Mouse (Mus musculus) 3T3-L1 (cell line): ENCODE measurements at regions not wholly inside any gene's neighbourhood (a gene's known extent, or its start where the extent isn't known, plus 50 kb on each side); places are given as distances from the start of the nearest gene placed in this dataset.
A peak's percentile ranks its signal among the peaks of the same experiment; 100 is the strongest.

Source experiments
- DNase-seq: peaks from one replicate; pipeline ENCODE4 v3.0.0-alpha.2; 2015; ENCODE audit warnings: low read depth, low spot score

DNA sequence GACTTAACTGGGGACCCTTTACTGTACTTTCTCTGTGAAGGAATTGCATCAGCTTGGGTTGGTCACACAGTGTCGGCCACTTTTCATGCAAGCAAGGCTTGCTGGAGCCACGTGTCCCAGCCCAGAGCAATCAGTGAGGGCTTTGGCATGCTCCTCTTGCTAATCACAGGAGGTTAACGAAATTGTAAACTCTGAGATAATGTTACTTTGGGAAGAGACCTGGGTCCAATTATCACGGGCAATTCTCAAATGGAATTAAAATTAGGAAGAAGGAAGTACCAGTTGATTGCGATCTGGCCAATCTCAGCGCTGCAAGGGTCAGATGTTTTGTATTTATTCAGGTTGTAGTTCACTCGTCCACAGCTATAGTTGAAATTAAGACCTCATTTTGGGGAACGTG is 153.2 kb downstream of the Dusp6 start:
- no peak for DNase-seq

DNA sequence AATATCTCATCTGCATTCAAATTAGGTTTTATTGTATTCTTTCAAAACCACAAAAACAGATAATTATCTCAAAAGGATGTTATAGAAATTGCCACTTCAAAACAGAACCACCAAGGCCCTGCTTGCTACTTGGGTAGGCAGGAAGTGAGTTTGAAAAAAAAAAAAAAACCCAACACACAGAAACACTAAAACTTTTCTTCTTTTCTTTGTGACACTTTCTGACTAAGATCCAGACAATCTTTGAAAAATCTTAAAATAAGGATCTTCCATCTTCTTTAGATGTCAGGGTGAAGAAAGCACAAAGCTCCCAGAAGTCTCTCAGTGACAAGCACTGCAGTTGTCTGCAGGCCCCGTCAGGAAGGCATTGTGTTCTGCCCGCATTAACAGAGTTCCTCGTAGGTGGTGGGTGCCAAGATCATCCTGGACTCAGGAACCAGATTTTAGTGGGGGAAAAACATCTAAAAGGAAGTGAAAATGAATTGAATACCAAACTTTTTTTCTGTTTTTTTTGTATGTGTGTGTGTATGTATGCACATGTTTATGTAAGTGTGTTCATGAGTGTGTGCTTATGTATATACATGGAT is 154.0 kb downstream of the Dusp6 start:
- no peak for DNase-seq

DNA sequence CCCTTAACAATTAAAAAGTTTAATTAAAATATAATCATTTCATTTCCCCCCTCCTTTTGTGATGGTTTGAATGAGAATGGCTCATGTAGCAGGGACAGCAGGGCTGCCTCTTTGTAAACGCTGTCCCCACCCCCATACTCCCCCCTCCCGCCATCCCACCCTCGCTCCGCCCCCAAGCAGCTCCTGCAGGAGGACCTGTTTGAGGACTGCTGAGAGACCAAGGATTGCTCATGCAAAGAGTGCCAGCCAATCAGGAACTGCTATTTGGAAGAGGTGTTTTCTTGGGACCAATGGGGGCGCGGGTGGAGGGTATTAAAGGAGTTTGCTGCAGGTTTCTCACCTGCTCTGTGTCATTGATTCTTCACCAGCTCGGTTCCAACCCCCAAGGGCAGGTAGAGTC is 154.6 kb downstream of the Dusp6 start:
- no peak for DNase-seq

DNA sequence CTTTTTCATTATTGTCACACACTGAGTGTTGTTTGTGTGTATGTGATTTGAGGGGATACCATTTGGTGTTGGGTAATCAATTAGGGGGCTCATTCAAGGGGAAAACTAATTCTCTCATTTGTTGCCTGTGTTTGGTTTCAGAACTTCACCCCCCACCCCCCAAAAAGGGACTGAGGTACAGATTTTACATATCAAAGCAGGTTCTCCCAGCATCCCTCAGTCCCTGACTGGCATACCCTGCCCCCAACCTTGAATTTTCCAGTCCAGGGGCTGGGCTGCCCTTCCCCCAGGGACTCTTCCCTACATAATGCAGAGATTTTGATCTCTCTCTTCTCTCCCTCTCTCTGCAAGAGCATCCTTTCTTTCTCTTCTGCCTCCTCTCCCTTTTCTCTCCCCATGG is 155.5 kb downstream of the Dusp6 start:
- no peak for DNase-seq

DNA sequence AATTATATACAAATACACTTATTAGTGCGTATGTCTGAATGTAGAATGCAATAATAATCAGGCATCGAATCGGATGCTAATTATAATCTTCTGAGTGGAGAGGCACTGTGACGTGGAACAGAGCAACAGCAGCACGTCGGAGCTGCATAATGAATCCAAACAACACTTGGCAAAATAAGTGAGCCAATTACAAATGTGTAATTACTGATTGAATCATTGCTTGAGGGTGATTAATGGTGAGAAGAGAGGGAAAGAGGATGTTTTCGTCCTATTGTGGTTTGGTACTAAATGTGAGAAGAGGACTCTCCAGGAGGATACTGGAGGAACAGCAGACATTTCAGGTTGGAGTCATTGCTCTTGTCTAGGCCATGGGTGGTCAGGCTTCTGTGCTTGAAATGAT is 156.5 kb downstream of the Dusp6 start:
- no peak for DNase-seq

DNA sequence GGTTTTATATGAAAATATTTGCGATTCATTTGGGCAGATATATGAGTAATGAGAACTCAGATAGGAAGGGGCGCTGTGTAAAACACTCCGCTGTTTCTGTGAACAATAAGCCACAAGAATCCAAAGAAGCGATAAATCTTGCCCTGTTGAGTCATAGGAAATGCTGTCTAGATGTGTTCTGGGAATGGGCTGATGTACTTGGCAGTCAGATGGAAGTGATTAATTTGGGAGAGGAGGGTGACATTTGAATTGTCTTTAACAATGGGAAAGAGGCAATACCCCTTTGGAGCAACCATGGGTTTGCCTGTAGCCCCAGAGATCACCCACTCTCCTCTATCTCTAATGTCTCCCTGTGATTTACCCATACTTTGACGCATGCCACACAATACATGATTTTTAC is 160.4 kb downstream of the Dusp6 start:
- DNase-seq, result peak; percentile 96

DNA sequence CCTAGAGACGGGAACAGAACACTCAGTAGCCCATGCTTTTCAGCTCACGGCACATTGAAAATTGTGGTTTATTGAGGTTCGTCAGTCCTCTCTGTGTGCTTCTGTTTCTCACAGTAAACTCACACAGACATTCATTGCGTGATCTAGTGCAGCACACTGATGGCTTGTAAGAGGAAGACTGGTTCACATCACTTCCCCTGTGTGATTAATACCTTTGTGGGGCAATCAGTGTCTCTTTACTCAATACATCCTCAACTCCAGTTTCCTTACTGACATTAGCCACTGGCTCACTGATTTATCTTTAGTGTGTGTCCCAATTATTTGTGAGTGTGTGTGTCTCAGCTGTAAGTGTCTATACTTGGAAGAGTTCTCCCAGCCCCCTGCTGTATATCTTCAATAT is 162.2 kb downstream of the Dusp6 start:
- DNase-seq, result no peak

DNA sequence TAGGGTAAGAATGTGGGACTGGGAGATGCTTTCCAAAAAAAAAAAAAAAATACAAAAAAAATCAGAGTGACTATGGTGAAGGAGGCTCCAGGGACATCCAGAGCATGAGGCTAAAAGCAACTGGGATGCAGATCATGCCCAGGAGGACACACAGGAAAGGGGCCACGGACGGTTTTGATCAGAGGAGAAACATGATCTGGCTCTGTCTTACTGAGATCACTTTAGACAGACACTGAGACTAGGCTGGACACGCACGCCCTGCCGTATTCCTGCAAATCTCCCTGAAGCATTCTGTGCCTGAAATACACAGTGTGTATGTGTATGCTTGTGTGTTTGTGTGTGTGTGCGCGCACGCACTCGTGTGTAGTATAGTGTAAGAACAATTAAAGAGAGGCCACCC is 167.1 kb downstream of the Dusp6 start:
- DNase-seq, result no peak

DNA sequence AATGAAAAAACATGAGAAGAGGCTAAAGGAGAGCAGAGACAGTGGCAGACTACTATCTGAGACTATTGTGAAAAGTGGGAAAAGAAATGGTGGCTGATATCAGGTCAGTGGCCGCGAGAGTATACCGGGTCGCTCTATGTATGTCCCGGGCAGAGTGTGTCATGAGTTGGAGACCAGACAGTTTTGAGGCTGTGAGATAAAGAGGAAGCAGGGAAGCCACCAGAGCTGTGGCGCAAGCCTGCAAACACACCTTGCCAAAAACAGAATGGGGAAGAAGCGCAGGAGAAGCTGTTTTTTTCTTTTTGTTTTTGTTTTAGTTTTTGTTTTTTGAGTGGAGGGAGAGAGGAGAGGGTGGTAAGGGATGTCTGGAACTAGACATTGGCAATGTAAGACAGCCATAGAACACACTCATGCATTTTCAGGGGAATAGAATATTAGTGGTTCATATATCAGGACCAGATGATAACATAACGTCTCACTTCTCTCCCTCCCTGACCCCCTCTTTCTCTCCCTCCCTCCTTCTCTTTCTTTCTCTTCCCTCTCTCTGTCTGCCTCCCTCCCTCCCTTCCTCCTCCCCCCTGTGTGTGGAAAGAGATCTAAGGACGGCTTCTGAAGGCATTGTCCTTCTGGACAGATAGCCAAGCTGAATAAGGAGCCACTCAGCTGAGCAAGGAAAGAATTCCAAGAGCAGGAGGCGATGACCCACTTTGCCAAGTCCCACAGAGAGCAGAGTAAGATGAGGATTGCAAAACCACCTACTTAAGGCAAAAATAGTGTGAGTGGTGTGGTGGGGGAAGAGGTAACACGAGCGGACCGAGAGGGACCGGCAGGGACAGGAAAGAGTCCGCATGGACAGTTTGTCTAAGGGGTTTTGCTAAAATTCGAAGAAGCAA is 167.9 kb downstream of the Dusp6 start:
- no peak for DNase-seq

DNA sequence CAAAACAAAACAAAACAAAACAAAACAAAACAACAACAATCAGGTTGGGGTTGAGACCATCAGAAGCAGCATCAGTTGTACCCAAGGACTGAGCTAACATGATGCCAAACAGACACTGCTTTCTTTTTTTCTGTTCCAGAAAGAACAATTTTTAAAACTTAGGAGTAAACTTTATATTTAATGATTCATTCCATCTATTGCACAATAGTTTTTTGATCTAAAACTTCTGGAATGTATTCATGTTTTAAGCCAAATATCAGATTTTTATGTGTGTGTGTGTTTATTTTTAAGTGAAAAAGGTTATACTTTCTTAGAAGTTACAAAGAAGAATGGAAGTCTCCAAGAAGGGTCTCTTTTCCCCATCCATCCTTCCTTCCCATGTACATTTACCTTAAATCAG is 174.0 kb downstream of the Dusp6 start:
- DNase-seq, result peak; percentile 15

DNA sequence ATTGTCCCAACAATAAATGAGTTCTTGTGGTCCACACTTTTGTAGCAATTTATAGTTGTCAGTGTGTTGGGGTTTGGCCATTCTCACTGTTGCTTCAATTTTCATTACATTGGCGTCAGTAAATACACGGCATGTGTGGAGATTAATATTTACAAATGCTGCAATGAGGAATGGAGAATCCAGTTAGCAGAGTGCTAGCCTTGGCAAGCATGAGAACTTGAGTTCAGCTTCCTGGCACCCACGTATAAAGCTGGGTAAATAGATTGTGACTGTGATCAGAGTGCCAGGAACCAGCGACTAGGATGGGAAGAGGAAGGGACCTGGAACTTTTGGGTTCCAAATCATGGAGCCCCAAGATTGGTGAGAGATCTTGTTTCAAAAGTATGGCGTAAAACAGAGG is 177.1 kb downstream of the Dusp6 start:
- DNase-seq, result no peak

DNA sequence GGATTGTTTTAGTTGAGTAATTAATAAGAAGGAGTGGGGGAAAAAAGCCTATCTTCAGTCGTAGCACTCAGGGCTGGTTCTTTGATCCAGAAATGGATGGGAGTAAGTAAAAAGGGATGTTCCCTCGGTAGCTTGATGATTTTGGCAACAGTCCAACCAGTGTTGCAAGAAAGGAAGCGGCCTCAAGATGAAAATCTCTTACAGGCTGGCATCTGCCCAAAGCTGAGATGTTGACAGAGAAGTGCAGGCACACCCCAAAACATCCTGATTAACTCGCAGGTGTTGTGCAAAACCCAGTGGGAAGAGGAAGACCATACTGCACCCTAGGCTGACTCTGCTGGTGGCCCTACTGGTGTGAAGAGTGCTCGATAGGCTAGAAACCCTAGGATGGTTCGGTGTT is 178.0 kb downstream of the Dusp6 start:
- DNase-seq, result peak; percentile 53

DNA sequence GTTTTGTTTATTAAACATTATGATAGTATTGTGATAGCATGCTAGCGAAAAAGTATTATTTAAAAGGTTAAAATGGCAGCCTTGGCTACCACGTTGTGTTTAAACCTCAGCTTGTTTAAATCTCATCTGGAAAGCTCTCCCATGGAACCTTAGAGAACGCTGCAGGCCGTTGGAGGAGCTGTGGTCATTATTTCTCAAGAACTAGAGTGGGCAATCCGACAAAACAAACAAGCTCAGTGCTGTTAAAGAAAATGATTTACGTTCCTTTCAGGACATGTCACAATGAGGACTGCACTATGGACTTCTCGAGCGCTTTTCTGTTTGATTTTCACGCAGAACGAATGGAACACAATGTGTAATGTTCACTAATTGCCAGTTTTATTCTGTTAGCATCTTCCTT is 178.9 kb downstream of the Dusp6 start:
- DNase-seq, result peak; percentile 67

DNA sequence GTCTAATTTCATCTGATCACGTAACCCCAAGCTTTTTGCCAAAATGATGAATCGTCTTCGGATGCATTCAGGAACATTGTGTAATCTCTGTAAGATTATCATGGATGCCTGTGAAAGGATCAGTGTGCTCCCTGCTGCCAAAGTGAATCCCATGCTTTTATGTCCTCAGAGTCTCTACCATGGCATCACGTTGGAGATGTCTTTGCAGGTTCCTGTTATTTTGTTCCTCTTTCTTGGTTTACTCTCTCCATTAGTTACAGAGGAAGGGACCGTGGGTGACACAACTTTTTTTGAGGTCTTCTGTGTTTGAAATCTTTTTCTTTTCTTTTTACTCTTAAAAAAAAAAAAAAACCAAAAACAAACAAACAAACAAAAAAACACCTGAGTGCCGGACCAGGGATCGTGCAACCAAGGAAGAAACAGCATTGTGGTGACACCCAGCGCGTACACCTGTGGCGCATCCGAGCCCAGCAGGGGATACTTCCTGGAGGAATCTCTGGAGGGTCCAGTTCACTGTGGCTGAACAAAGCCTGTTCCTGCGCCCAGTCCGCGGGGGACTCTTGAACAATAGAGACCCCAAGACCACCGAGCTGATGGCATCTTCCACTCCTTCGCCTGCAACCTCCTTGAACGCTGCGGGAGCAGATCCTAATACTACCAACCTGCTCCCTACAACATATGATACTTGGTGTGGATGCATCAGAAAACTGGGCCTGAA is 180.6 kb downstream of the Dusp6 start:
- DNase-seq, result no peak

DNA sequence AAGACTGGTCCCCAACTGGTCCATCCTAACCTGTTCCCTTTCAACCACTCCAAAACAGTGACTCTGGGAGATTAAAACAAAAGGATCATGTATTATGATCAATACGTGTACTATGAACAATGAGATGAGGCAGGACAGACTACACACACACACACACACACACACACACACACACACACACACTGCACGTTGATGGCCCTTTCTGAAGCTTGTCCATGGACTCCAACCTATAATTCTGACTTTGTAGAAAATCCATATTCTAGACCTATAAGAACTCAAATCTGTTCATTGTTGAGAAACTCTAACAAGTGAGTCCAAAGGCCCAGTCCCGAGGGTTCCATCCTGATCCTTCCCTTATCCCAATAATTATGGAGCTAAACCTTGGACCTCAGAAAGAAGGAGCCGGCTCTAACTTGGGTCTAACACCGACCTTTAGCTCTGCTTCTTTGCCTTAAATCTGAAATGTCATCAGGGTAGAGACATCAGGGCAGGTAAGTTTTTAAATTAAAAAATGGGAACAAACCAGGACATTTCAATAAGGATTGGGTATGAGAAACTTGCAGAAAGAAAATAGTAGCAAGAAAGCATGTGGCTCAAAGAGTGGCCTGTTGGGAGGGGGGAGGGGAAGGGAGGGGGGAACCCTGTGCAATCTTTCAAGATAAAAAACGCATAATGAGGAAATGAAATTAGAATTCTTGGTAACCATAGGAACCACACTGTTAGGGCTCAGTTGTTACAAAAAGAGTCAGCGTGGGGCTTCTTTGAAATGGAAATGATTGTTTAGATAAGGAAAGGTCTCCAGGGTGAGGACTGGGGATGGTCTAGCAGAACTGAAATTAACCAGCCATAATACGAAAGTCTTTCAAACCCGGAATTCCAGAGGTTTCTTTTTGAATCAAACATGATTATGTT is 187.9 kb downstream of the Dusp6 start:
- no peak for DNase-seq

DNA sequence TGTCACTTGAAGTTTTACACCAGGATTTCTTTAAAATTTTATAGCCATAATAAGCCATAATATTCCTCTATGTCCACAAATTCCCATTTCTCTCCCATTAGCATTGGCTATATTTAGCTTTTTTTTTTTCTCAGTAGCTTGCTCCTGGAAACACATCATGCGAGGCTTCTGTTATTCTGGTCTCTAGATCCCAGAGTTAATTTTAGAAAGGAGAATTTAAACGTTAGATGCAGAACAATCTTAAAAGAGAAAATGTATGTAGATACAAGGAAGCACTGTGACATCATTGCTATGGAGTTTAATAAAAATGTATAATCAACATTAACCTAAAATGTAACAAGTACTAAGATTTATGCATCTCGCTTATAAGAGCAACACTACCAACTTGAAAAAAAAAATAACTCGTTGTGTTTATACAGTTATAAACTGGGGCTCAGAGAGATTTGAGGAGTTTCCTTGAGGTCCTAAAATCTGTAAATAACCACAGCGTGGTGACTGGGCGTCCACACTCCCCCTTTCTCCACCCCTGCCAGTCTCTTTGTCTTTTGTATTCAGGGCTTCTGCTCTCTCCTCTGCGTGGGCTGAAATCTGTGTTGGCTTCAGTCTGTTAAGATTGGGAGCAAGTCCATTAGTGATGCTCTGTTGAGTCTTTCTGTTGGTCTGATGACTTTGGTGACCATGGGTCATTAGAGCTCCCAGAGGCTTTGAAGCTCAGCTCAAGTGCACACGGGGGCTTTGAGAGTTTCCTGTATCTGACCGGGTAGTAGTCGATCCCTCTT is 188.8 kb downstream of the Dusp6 start:
- DNase-seq, result no peak

DNA sequence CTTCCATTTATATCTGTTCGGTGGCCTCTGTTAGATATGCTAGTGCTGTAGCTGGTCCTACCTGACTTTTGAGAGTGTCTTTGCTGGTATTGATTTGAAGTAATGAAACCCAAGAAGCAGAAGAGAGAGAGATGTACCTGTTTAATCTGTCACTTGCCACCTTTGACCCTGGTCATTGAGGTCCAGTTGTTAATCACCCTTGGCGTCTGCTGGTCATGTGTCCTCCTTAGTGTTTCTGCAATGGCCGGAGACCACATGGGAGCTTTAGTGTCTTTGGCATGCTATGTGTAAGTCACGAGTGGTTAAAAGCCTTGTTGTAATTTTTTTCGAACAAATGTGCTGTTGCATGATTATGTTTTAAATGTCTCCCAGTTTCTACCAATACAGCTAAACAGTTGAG is 193.1 kb downstream of the Dusp6 start:
- no peak for DNase-seq

DNA sequence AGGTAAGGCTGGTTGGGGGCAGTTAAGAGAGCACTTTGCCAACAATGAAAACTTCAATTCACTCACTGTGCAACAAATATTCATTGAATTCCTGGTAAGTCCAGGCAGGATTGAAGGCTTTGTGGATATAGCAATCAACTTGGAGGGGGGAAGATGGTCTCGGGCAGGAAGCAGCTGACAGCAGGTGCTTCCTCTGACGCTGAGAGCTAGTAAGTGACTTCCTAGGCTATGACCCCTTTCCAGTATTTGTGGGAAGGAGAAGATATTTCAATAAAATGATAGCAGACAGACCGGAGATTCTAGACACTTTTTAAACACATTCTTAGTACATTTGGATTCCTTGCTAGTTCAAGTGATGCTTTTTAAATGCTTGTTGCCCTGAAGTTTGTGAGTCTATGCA is 195.0 kb downstream of the Dusp6 start:
- DNase-seq, result no peak

DNA sequence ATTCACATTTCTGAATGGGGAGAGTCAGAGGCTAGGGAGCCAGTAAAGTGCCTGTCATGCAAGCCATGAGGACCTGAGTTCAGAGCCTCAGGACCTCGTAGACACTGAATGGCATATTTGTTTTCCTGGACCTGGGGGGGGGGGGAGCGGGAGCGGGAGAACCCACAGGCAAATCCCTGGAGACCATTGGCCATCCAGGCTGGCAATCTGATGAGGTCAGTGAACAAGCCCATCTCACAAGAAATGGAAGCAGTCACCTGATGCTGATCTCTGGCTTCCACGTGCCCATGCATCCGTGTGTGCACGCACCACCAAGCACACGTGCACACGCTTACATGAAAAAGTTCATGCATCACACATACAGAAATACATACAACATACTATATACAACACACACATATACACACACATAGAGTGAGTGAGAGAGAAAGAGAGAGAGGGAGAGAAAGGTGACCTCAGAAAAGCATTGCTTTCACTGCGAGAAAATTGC is 196.2 kb downstream of the Dusp6 start:
- DNase-seq, result no peak

DNA sequence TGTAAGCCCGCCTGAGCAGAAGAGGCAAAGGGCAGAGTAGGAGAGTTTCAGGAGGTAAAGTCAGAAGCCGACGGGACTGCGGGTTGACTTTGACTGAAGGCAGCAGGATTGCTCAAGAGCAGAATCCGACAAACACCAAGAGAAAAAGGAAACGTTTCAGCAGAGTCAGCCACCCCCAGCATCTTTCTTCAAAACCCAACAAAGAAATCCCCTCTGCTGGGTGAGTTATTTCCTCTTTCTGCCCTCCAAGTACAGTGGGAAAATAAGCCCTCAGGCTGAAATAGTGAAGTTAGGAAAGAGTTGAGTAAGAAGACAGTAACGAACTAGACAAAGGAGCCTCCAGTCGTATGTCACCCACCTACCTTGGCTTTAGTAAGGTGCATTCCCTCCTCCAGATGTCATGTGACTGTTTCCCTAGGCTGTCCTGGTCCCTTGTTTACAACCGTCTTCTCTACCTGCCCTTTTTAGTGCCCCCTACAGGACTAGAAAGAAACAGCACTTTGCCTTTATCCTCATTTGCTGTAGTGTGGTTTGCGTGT is 196.9 kb downstream of the Dusp6 start:
- peak; percentile 9 for DNase-seq
